Mouse (Mus musculus) heart, adult 9 months (tissue): Measurements from ENCODE around the gene Ralbp1.

Experiments used
- DNase-seq, 2 experiments: peaks; one replicate each; pipeline ENCODE4 v3.0.0; 2022; ENCODE audit warnings: low spot score in 2 of 2

Gene Ralbp1

DNA sequence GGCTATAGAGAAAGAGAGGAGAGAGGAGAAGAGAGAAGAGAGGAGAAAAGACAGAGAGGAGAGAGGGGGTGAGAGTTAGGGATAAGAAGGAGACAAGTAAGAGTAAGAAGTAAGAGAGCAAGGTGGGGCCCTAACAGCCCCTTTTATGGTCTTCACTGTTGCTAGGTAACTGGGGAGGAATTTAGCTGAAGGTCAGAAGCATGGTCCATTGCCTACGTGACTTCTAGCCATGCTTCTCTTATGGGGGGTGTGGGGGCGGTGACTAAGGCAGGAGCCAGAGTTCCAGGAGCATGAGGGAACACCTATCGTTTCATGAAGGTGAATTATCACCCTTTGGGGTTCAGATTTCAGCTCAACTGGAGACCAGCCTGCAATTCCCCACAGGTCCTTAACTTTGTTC lies 10.4 kb upstream of the Ralbp1 start:
- DNase-seq, result no peak

DNA sequence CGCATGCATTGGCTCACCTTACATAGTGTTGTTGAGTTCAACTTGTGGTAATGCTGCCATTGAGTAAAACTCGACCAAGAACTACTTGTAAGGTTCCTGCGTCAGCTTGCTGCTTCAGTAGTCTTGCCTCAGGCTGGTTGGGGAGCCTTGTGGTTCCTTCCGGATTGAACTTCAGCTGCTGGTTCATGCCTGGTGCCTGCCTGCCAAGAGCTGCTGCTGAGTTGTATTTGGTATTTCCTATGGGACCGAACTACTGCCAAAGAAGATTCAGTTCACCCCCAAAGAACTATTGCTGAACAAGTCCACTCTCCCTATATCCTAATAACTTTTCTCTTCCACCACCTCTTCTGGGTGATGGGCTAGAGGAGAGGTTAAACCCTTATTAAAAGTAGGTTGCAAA lies 3.9 kb upstream of the Ralbp1 start:
- no peak for DNase-seq

DNA sequence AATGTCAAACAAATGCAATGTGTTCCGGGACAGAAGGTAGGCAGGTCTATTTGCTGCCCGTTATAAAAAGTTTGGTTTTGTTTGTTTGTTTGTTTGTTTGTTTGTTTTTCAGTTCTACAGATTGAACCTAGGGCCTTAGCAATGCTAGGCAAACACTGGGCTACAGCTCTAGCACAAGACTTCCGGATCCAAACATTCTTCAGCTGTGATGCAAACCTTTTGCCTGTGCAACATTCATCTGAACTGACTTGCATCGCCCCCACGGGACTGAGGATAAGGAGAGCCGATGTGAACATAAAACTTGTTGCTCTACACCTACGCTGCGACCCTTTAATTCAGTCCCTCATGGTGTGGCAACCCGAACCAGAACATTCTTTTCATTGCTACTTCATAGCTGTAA lies 973 bp upstream of the Ralbp1 start:
- DNase-seq, result peak; percentile 13 to 27

DNA sequence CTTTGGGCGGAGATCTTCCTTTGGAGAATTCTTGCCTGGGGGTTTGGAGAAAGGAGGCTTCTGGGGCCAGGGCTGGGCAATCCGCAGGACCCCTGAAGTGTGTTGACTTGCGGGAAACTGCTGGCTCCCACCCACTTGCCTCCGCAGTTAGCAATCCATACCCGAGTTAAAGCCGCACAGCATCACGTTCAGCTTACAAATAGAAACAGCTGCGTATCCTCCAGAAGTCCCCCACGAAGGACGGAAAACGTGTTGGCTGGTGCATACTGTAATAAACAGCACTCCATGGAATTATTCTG lies 251 bp downstream of the Ralbp1 start:
- DNase-seq, result no peak

DNA sequence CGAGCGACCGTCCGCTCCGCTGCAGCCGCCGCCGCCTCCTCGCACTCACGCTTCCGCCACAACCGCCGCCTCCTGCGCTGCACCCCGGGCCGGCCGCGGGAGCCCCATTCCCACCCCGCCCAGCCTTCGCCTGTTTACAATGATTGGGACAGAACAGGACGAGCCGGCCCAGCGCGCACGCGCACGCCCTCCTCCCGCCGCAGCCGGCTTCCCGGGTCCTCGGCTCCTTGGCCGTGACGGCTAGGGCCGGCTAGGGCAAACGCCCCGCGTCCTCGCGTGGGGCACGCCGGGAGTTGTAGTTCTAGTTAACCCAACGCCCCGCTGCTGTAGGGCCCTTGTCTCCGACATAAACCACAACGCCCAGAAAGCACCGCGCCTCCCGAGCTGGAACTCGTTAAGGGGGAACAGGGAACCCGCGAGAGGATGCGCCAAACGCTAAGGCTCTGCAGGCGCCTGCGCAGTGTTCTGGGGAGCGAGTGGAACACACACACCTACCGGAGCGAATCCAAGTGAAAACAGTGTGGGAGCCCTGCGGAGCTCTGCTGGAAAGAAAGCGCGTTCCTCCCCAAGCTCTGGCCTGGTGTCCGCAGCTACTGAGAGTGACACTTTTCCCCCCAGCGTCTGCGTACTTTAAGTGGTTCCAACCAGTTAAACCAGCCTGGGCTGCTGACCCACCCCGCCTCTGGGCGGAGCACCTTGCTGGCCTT lies 754 bp downstream of the Ralbp1 start:
- peak; percentile 99 to 100 for DNase-seq

DNA sequence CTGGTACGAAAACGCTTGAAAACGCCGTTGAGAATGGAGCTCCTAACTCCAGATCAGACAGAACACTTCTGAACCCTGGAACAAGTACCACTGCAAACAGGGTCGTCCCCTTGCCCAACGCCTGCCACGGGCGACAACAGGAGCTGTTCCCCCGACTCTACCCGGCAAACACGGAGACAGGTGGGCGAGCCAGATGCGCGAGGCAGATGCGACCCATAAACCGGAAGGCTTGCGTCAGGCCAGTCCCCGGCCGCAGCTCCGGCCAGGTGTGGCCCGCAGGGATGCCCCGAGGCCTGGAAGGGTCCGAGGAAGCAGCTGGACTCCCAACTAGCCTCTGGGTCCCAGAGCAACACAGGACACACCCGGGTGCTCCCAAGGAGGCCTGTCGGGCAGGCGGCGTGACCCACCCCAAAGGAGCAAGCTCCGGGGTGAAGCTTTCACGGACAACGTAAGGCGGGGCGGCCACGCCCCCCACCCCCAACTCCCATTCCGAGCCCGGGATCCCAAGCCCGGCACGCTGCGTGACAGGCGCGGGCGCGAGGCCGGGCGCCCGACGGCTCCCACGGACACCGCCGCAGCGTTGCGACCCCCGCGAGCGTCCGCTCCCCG lies 1.4 kb downstream of the Ralbp1 start:
- peak in 1 of 2 experiments; percentile 58 for DNase-seq

- no peak for DNase-seq
Observed at GRCm38 (mm10) chr17:65877026-65877425, 8.6 kb downstream of the Ralbp1 start.

DNA sequence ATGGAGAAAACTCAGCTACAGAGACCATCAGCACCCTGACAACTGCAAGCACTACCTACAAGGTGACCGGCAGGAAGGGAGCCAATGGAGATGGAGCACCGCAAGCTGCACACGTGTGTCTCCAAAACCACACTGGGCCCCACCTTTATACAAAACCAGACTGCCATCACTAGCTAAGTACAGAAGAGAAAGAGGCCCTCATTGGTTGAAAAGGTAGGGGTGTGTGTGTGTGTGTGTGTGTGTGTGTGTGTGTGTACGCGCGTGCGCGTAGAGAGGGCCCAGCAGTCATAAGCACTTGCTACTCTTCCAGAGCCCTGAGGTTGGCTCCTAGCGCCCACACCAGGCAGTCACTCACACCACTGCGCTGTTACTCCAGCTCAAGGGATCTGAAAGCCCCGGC lies 11.8 kb downstream of the Ralbp1 start:
- DNase-seq, result no peak

DNA sequence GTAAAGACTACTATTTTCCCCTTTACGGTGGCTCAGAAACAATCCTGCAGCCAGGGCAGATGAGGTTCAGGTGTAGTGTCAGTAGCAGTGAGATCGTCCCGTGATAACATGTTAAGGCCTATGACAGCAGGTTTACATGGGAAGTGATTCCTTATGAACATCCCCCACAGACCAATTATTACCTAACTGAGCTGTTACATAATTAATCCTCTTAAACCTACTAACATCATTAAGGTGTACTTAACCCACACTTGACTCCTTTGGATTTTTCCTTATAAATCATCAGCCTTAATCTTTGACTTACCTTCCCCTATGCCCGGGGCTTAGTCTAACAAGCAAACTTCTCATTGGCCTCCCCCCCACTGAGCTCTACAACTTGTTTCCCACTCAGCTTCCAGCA lies 12.4 kb downstream of the Ralbp1 start:
- DNase-seq, result no peak

GRCm38 (mm10) chr17:65872652-65873051 lies 12.9 kb downstream of the Ralbp1 start:
- peak in 1 of 2 experiments; percentile 23 for DNase-seq

DNA sequence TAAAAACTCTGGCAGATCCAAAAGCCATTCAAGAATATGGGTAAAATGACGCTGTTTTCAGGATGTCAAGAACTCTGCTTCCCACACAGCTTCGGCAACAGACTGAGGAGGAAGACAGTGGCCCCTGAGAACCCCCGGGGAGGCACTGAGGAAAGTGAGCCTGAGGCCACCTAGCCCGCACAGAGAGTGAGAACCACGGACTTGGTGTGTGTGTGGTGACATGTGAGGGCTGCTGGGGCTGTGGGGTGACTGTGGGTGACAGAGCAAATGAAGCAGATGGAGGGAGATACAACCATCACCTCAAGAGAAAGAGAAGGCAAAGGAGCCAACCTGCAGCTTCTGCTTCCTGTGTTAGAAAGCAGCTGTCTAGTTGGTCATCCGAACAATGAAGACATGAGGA lies 13.5 kb downstream of the Ralbp1 start:
- DNase-seq, result no peak

GRCm38 (mm10) chr17:65871641-65872041 lies 14.0 kb downstream of the Ralbp1 start:
- no peak for DNase-seq

- peak; percentile 44 to 73 for DNase-seq
Observed at GRCm38 (mm10) chr17:65870146-65870545, 15.5 kb downstream of the Ralbp1 start.

DNA sequence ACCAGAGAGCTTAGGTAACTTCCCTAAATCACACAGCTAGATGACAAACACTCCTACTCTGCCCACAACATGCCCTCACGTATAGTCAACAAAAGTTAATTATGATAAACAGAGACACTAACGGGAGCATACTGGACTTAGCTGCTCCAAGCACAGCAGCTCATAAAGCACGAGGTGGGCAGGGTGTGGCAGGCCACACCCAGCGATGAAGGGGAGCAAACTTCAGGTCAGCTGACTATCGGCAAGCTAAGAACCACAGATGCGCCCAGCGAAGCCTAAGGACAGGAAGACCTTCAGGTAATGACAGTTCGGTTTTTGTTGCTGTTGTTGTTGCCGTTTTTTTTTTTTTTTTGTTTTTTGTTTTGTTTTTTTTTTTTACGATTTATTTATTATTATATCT lies 15.9 kb downstream of the Ralbp1 start:
- DNase-seq, result no peak

GRCm38 (mm10) chr17:65867996-65868395 lies 17.6 kb downstream of the Ralbp1 start:
- no peak for DNase-seq

DNA sequence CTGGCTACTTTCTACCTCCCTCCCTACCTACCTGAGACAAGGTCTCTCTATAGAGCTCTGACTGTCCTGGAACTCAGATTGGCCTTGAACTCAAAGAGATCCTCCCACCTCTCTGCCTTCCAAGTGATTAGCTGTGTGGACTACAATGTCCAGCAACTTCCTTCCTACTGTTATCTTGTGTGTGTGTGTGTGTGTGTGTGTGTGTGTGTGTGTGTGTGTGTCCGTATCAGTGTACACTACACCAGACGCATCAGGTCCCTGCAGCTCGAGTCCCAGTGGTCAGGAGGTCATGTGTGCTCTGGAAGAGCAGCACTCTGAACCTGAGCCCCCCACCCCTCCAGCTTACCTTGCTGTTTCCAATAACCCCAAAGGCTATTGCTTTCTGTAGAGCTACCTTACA lies 19.4 kb downstream of the Ralbp1 start:
- no peak for DNase-seq

GRCm38 (mm10) chr17:65865265-65865664 lies 20.3 kb downstream of the Ralbp1 start:
- no peak for DNase-seq

- peak in 1 of 2 experiments; percentile 36 for DNase-seq
Observed at GRCm38 (mm10) chr17:65864742-65865141, 20.9 kb downstream of the Ralbp1 start.

- no peak for DNase-seq
Observed at GRCm38 (mm10) chr17:65863830-65864229, 21.8 kb downstream of the Ralbp1 start.

DNA sequence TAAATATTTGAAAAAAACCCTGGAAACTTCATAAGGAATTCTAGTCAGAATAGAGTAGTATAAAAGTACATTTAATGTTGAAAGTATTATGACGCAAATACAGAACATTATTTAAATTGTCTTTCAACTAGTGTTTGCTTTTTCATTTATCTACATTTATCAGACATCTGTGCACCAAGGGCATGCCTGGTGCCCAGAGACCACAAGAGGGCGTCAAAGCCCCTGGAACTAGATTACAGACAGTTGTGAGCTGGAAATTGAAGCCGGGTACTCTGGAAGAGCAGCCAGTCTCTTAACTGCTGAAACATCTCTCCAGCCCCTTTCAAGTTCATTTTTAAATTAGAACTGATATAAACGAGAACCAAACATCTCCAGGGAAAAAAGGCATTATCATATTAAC lies 23.0 kb downstream of the Ralbp1 start:
- no peak for DNase-seq

DNA sequence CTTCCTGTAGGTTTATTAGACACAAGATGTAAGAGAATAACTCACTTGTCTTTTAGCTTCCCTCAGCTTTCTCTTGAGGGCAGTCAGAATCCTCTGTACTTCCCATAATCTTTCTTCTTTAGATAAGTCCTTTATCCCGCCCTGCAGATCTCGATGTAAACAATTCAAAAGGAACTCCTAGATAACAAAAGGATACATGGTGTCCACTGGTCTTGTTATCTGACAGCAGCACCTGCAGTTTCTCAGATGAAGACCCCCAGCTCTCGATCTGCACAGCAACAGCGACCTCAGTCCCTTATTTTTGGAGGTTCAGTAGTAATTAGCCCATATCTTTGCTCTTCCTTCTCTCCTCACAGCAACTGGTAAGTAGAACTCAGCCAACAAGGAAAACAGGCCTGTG lies 28.0 kb downstream of the Ralbp1 start:
- no peak for DNase-seq

- DNase-seq, result no peak
Observed at GRCm38 (mm10) chr17:65854006-65854405, 31.6 kb downstream of the Ralbp1 start.

DNA sequence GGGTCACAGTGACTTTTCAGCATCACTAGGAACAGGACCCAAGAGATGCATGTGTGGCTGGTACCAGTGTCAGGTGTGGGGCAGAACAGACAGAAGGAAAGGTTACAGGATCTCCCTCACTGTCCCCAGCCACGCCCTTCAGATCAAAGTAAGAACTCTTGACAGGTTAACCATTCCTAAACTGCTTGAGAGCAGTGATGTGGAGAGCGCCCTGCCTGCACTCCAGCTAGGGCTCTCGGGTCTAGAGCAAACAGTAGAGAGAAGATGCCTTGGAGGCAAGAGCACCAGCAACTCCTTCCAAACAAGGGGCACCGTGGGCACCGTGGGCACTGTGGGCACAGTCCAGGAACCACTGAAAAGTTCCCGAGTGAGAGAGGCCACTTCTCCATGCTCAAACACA lies 32.3 kb downstream of the Ralbp1 start:
- DNase-seq, result no peak

DNA sequence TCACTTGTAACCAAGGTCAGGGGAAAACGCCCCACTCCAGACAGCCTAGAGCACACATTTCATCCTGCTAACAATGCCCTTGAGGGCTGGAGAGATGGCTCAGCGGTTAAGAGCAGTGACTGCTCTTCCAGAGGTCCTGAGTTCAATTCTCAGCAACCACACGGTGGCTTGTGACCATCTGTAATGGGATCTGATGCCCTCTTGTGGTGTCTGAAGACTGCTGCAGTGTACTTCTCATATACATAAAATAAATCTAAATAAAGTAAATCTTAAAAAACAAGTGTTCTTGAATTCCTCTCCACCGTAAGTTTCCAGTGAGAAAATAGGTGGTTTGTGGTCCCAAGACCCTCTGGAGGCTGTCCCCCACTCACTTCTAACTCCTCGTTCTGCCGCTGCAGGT lies 33.8 kb downstream of the Ralbp1 start:
- DNase-seq, result no peak
